Mouse (Mus musculus): ENCODE measurements around the gene Spsb2.

DNA sequence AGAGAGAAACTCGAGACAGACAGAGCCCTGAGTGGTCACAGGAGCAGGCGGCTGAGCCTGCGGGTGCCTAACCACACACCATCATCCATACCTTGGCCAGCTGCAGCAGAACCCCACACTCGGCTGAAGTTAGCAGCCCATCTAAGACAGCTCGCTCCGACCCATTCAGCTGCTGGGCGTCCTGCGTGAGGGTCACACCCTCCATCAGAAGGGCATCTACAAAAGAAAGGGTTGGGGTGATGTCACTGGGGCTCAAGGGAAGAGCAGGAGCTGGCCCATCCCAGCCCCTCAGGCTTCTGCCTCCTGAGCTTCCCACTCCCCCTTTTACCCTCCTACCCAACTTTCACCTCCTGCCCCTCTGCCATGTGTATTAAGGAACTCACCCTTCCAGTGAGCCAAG lies 42.1 kb downstream of the Spsb2 start:
- TF ChIP-seq TAL1 (IDR thresholded peaks at IDR 0.05; ENCODE audit: low read length) = no peak
- no peak for TF ChIP-seq GATA1 (IDR thresholded peaks at IDR 0.05; ENCODE audit: low read length)
